Mouse (Mus musculus): ENCODE data around the gene Gsk3a. TPM values are rescaled to one million over a fixed set of nuclear protein-coding genes. Genes with fewer than 3 reads are reported as not detected.

Gsk3a gene
- polyA plus RNA-seq, 1 experiment: 95.8 TPM

- no peak for DNase-seq (ENCODE audit: low read depth, low spot score)
- 75% methylated on average over 9 of the region's 9 CpGs for WGBS
These were observed 6.9 kb downstream of the Gsk3a start for GRCm38 (mm10) chr7:25230690-25231285.

GRCm38 (mm10) chr7:25227523-25228300 lies 9.9 kb downstream of the Gsk3a start:
- no peak for DNase-seq (ENCODE audit: low read depth, low spot score)
- 79% methylated on average over 1 of the region's 1 CpGs for WGBS

DNA sequence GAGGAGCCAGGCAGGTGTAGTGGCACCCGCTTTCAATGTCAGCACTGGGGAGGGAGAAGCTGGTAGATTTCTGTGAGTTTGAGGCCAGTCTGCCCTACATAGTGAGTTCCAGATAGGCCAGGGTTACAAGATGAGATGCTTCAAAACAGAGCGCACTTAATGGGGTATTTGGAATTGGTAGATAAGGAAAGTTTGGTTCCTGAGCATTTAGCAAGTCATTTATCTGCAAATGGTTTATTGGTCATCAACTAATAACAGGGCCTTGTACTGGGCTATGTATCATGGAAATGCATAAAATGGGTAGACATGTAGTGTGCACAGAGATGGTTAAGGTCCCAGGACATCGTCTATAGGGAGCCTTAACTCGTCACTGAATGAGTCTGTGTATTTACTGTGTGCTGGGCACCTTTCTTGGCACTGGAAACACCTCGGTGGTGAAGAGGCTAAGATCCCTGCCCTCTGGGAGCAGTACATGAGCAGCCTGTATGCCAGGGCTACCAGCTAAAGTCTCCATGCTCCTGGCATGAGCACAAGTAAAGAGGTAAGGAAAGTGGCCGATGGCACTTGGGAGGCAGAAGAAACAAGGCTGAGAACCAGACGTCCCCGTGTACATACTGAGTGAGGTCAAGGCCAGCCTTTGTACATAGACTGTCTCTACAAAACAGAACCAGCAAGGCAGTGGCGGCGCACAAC lies 15.2 kb downstream of the Gsk3a start:
- DNase-seq (ENCODE audit: low read depth, low spot score): no peak
- 59% methylated on average over 10 of the region's 10 CpGs for whole genome bisulfite sequencing

DNA sequence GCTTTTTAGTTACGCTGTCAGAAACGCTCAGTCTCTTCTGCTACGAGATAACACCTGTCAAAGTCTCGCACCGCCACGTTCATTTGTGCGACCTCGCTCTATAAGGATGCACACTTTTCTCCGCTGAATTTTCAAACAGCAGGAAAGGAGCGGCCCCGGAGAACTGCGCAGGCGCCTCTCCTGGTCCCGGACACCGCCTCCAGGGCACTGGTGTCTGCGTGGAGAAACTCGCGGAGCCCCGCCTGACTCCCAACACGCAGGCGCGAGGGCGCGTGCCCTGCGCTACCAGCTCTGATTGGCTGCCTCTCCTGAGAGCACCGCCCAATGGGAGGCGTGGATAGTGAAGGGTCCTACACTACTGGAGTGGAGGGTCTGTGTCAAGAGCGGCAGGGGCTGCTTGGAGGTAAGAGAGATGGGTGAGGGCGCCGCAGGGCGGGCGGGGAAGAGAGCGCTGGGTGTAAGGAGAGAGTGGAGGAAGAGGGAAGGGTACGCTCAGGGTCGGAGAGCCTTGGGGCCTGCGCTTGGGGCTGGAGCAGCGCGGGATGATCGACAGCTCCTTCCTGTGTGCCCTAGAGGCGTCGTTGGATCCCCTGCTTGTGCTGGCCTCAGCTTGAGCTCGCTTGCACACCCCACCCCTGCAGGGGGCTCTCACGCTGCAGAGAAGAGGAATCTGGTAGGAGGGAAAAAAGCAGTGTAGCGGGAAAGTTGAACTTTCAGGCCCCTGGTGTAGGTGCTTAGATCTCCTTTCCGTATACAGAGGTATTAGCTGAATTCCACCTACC lies 16.4 kb downstream of the Gsk3a start, which contains the start of gene Zfp526:
Gene Zfp526, plus strand, starts transcription at position 324 of the 782 bp plus-strand sequence.
- DNase-seq (ENCODE audit: low read depth, low spot score): peak; percentile 95
- under 1% methylated on average over 44 of the region's 45 CpGs for WGBS

GRCm38 (mm10) chr7:25220457-25221101 lies 17.1 kb downstream of the Gsk3a start, which contains the start of gene Dedd2:
Dedd2 (minus strand) TSS chr7:25220615.
- WGBS: under 1% methylated on average over 20 of the region's 20 CpGs
- DNase-seq (ENCODE audit: low read depth, low spot score): no peak

DNA sequence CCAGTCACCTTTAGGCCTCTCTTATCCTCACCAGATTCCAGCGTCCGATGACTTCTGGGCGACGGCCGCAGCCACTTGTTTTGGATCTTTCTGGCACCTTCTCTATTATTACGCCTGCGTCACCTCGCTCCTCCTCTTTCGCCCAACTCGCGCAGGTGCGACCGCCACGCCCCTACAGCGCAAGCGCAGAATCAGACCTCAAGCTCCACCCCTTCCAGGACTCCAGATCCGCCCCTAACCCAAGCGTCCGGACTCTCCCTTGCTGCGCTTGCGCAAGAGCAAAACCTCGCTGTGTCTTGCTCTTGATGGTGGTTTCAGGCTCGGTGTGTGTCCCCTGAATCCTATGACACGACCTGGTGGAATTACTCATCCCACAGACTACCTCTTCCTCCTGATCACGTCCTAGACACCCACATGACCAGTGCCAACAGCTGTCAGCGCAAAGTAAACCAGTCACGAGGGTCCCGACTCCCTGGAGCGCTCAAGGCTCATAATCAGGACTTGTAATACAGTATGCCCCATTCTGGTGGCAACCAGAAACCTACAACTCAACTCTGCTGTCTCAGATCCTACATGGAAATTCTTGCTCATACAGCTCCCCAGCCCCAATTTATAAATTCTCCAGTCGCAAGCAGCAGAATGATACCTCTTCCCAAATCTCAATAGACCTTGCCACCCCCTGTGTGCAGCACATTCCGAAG lies 17.7 kb downstream of the Gsk3a start:
- DNase-seq (ENCODE audit: low read depth, low spot score): peak; percentile 91
- WGBS: 2% methylated on average over 31 of the region's 31 CpGs

DNA sequence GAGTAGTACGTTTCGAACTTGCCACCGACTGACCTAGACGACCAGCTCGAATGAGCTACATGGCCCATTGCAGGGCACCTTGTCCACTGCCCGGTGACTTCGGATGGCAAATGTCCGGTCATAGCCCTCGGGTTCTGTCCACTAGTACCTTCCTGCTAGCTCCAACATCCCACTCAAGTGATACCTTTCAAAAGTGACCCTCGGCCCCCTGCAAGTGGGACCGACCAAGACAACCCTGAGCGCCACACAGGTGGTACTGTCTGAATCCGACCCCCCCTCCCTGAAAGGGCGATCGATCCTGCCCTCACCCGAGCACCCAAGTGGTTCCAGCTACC lies 18.3 kb downstream of the Gsk3a start:
- DNase-seq (ENCODE audit: low read depth, low spot score): no peak
- WGBS: 0% methylated on average over 16 of the region's 16 CpGs

DNA sequence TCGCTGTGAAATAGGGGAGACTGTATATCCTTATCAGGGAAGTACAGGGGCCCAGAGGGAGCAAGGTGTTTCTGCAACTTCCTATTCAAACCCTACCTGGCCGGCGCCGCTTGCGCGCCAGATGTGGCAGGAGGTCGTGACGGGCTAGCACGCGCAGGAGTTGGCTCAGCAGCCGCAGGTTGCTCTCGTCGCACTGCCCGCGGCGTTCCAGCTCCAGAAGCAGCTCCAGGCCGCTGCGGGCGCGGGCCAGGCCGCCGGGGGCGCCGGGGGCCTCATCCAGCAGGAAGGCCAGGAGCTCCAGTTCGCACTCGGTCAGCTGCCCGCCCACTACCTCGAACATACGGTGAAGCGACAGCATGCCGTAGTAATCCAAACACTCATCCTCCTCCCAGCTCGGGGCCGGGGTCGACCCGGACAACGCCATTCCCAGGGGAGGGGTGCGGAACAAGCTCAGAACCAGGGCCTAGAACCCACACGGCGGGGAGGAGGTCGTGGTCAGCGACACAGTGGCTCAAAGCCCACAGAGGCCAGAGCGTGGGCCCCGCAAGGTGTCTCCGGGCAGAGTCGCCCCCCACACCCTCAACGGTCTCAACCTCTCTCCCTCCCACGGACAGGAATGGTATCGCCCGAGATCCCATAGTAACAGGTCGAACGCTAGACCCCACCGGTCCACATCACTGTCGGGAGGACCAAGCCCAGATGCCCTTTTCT lies 18.8 kb downstream of the Gsk3a start:
- WGBS: under 1% methylated on average over 53 of the region's 53 CpGs
- DNase-seq (ENCODE audit: low read depth, low spot score): no peak

GRCm38 (mm10) chr7:25217653-25218395 lies 19.8 kb downstream of the Gsk3a start:
- DNase-seq (ENCODE audit: low read depth, low spot score): no peak
- 42% methylated on average over 12 of the region's 12 CpGs for WGBS

GRCm38 (mm10) chr7:25214172-25214571 lies 23.5 kb downstream of the Gsk3a start:
- 93% methylated on average over 2 of the region's 2 CpGs for WGBS
- DNase-seq (ENCODE audit: low read depth, low spot score): no peak

GRCm38 (mm10) chr7:25213099-25213498 lies 24.6 kb downstream of the Gsk3a start:
- DNase-seq (ENCODE audit: low read depth, low spot score): no peak
- 53% methylated on average over 3 of the region's 3 CpGs for WGBS

DNA sequence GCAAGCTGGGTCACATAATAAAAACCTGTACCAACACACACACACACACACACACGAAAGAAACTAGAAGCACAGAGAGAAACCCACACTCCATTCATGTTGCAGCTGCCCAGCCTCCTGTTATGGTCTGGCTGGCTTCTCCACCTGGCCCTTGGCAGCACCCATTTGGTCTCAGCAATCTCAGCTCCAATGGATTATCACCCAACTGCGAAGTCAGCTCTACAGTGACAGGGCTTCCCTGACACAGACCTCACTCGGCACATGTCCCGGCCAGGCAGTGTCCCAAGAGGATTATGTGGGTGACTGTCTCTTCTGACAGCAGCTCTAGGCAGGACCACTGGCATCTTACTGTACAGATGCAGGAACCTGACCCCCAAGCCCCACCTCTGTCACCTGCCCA lies 27.2 kb downstream of the Gsk3a start:
- 91% methylated on average over 4 of the region's 4 CpGs for WGBS
- no peak for DNase-seq (ENCODE audit: low read depth, low spot score)

GRCm38 (mm10) chr7:25209161-25209622 lies 28.5 kb downstream of the Gsk3a start:
- 33% methylated on average over 3 of the region's 3 CpGs for WGBS
- no peak for DNase-seq (ENCODE audit: low read depth, low spot score)

GRCm38 (mm10) chr7:25206094-25206830 lies 31.4 kb downstream of the Gsk3a start:
- no peak for DNase-seq (ENCODE audit: low read depth, low spot score)

GRCm38 (mm10) chr7:25205355-25206093 lies 32.1 kb downstream of the Gsk3a start:
- no peak for DNase-seq (ENCODE audit: low read depth, low spot score)
- WGBS: 63% methylated on average over 16 of the region's 16 CpGs

More at GRCm38 (mm10) chr7:25206094-25206830, 31.4 kb downstream of the Gsk3a start:
- 35% methylated on average over 16 of the region's 16 CpGs for WGBS

DNA sequence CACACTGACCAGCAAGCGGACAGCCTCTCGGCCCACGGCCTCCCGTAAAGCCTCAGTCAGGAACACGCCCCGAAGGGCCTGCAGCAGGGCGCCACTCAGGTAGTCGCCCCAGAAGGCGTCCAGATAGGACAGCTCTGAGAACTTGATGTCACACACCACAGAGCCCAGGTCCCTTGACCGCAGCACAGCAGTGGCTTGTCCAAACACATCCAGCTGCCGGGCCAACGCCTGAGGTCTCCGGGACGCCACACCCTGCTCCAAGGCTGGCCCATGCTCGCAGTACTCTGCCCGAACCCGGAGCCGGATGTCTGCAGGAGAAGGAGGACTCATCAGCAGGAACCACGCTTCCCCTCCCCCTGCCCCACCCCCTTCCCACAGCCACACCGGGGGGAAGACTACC lies 34.0 kb downstream of the Gsk3a start:
- 82% methylated on average over 20 of the region's 20 CpGs for WGBS
- DNase-seq (ENCODE audit: low read depth, low spot score): no peak

Data from large intestine, adult 2 months (tissue).